In the genomic region with DNA sequence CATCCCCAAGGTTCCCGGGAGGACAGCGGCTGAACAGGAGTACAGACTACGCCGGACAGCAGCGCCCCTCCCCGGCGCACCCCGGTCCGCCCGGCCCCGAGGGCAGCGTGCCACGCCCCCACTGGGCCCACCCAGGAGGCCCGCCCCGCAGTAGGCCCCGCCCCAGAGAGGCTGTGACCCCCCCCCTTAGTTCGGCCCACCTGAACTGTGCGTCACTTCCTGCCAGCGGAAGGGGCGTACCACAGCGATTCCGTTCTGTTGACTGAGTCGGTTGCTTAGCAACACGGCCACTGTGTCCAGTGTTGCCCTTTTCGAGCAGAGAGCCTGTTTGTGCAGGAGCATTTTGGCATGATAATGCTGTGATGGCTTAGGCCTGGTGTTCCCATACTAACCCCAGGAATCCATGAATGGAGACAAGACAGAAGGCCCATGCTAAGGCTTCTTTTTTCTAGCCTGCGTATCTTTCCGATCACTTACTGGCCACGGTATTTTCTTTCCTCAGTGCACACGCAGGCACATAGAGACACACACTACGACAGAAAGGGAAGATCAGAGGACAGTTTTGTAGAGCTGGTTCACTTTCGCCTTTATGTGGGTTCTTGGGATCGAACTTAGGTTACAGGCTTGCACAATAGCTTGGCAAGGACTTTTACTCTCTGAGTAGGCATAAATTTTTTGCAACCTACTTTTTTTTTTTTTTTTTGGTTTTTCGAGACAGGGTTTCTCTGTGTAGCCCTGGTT, we compare ENCODE assay signal across 8 mouse cellular contexts. TPM values are rescaled to one million over a fixed set of nuclear protein-coding genes. Genes with fewer than 3 reads are reported as not detected.
DNase-seq lines count a peak whose midpoint lies in the region; ATAC-seq lines count a peak whose summit lies in the region.

A gene (minus strand): TSS at position 142 of the 741 bp plus-strand sequence.

- WGBS in hindbrain, embryonic 15.5 days = 5% methylated on average over 33 of the region's 33 CpGs

- H3K27me3 ChIP-seq in hindbrain, embryonic 15.5 days = no peaks in the 10 kb centered on the region

- peak within 1 kb of the TSS; percentile 67 for H3K9ac ChIP-seq in hindbrain, embryonic 15.5 days

- ATAC-seq in hindbrain, embryonic 15.5 days (ENCODE audit: low FRiP score, low read depth) = peak; percentile 97

- H3K9me3 ChIP-seq in hindbrain, embryonic 15.5 days = no peaks in the 10 kb centered on the region

- peak within 1 kb of the TSS; percentile 84 for H3K4me2 ChIP-seq in hindbrain, embryonic 15.5 days

- H3K36me3 ChIP-seq in hindbrain, embryonic 15.5 days = no peaks in the 10 kb centered on the region

- peak within 1 kb of the TSS; percentile 86 for H3K27ac ChIP-seq in hindbrain, embryonic 15.5 days (replicated peaks)

- H3K4me1 ChIP-seq in hindbrain, embryonic 15.5 days (replicated peaks) = peaks cover 22% of the 10 kb centered on the region

- peak within 1 kb of the TSS; percentile 67 for H3K4me3 ChIP-seq in hindbrain, embryonic 15.5 days

- DNase-seq in ZHBTc4 (ENCODE audit: low read depth, low spot score) = peak; percentile 97
- peak; percentile 78 to 92 for DNase-seq in cerebellum, postnatal 4 days (ENCODE audit: low spot score in 2 of 2)
- DNase-seq in gastrocnemius, adult 18-20 months (ENCODE audit: low spot score) = peak; percentile 95
- DNase-seq in layer of hippocampus, postnatal 36 days = peak; percentile 87 to 91
- DNase-seq in lung, postnatal 25 days (ENCODE audit: low spot score) = peak; percentile 96
- peak; percentile 94 for DNase-seq in retina, adult 2 months (ENCODE audit: low read depth, low spot score)
- peak; percentile 86 to 90 for DNase-seq in thymus, postnatal 36 days

RNA-seq across cellular contexts. Expression of the gene that starts here (rescaled TPM):
- 10 to 100 TPM; 76.7 to 85.3 TPM for total RNA-seq in gastrocnemius, adult 18-20 months (2021)
- polyA plus RNA-seq in hindbrain, embryonic 15.5 days (2015; fragmentation: Nextera tagmentation; extraction: Ambion mirVana) = 34.2 and 35.6 TPM in 2 replicates
- 10 to 100 TPM; 14.2 to 17.9 TPM for total RNA-seq in layer of hippocampus, postnatal 36 days (2021)

Comparison
In these comparisons a context has a peak if more than half of its experiments do, and no peak if none do; other contexts are left out.
1. Peak in every context shown above with its lines: DNase-seq, ATAC-seq, H3K4me3 ChIP-seq and H3K27ac ChIP-seq.
2. RNA of the gene that starts here (total RNA-seq): 76.7 to 85.3 TPM in gastrocnemius, adult 18-20 months; 14.2 to 17.9 TPM in layer of hippocampus, postnatal 36 days; every median in the first group is over 4 times any median in the second.